Mouse (Mus musculus) gastrocnemius, postnatal 36 days (tissue): Measurements from ENCODE around the gene Cry1. TPM values are rescaled to one million over a fixed set of nuclear protein-coding genes. Genes with fewer than 3 reads are reported as not detected.

Experiments used
- total RNA-seq, 2 experiments: library from RNA; stranded (reverse); gene quantifications; 2 replicates each; pipeline ENCODE4 v1.2.3; 2021

Gene Cry1
- total RNA-seq, 2 experiments from 2014 or later: 8.3 to 8.6 TPM

Other genes starting within 250 kb of the Cry1 start
- under 1 TPM; 0.12 to 0.31 TPM for gene Fhl4, start 82.6 kb downstream of the Cry1 start, total RNA-seq
- gene Tmem263, start 82.4 kb downstream of the Cry1 start, total RNA-seq: 10 to 100 TPM in 1 of 2 experiments, 1 to 10 TPM in 1; 8.9 to 10.3 TPM
- gene Mterf2, start 57.0 kb downstream of the Cry1 start, total RNA-seq: 10 to 100 TPM in 1 of 2 experiments, 1 to 10 TPM in 1; 8.4 to 14.9 TPM
- gene Btbd11, start 201.8 kb upstream of the Cry1 start, total RNA-seq: under 1 TPM; 0.64 to 0.69 TPM